Mouse (Mus musculus) limb, embryonic 12.5 days (tissue): ENCODE data around the gene Hif1an. TPM values are rescaled to one million over a fixed set of nuclear protein-coding genes. Genes with fewer than 3 reads are reported as not detected.

Source experiments
- ATAC-seq: fragments of 200-750 bp; cut with Nextera tagmentation; 2 replicates; pipeline ENCODE4 v1.8.0; 2017; ENCODE audit warnings: low read depth, moderate TSS enrichment; ENCODE audit not compliant: insufficient number of reproducible peaks, insufficient read depth, low FRiP score, low TSS enrichment
- H3K27ac ChIP-seq: fragments of 300-500 bp; sonication (generic); 2 replicates; pipeline ENCODE4 v1.5.1; 2016; ENCODE audit warnings: mild to moderate bottlenecking, moderate library complexity
- H3K27me3 ChIP-seq: fragments of 300-500 bp; sonication (generic); 2 replicates; pipeline ENCODE4 v1.6.1; 2016; ENCODE audit warnings: mild to moderate bottlenecking, moderate library complexity
- H3K36me3 ChIP-seq: fragments of 300-500 bp; sonication (generic); 2 replicates; pipeline ENCODE4 v1.6.1; 2016; ENCODE audit warnings: mild to moderate bottlenecking, moderate library complexity
- H3K4me1 ChIP-seq: fragments of 300-500 bp; sonication (generic); replicated peaks from 2 replicates; pipeline ENCODE4 v1.6.1; 2016
- H3K4me2 ChIP-seq: fragments of 300-500 bp; sonication (generic); 2 replicates; pipeline ENCODE4 v1.6.1; 2016; ENCODE audit warnings: mild to moderate bottlenecking, moderate library complexity
- H3K4me3 ChIP-seq: fragments of 300-500 bp; sonication (generic); replicated peaks from 2 replicates; pipeline ENCODE4 v1.5.1; 2016; ENCODE audit warnings: mild to moderate bottlenecking
- H3K9ac ChIP-seq: fragments of 300-500 bp; sonication (generic); replicated peaks from 2 replicates; pipeline ENCODE4 v1.6.1; 2016; ENCODE audit warnings: mild to moderate bottlenecking, moderate library complexity
- H3K9me3 ChIP-seq: fragments of 300-500 bp; sonication (generic); 2 replicates; pipeline ENCODE4 v1.6.1; 2016; ENCODE audit warnings: mild to moderate bottlenecking, moderate library complexity
- WGBS: fragments of 180-500 bp; shearing (Covaris S2); methylation state at CpG from one replicate; pipeline ENCODE4 v1.1.7; 2016; 5-methylcytosine and 5-hydroxymethylcytosine counted together
- polyA plus RNA-seq: library from polyadenylated mRNA; unstranded; fragments of >200 nt; fragmentation: Nextera tagmentation; extraction: Ambion mirVana; gene quantifications from 2 replicates; pipeline ENCODE4 v1.2.1, GENCODE M21; 2016

Gene Hif1an
- polyA plus RNA-seq, 1 experiment from 2014 or later: 47.2 TPM

DNA sequence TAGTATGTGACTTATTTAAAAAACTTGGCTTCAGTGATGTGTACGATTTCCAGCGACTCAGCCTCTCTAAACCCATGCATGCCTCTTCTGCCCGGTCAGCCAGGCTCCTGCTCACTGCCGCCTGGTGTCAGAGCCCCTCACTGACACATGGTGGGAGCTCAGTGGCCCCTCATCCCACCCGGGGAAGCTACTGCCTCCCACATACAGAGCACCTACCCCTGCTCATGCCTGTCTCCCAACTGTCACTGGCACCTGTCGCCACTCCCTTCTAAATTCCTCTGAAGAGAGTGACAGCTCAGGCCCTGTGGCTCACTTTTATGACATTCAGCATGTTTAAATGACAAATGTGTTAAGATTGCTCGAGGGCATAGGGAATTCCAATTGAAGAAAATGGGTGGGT is 13.6 kb downstream of the Hif1an start:
- no peaks in the 10 kb centered on the region for H3K27me3 ChIP-seq
- H3K27ac ChIP-seq: no peak overlapping the region
- WGBS: 67% methylated on average over 7 of the region's 7 CpGs
- no peak overlapping the region for H3K9ac ChIP-seq
- 0 out of 2 replicates have a peak, but pooled peaks have one; percentile 17 for ATAC-seq
- 0 out of 2 replicates have a peak, but pooled peaks cover 3% of the 10 kb centered on the region for H3K4me1 ChIP-seq
- H3K4me3 ChIP-seq: no peak overlapping the region
- peaks cover 51% of the 10 kb centered on the region for H3K36me3 ChIP-seq
- H3K4me2 ChIP-seq: no peak overlapping the region
- H3K9me3 ChIP-seq: no peaks in the 10 kb centered on the region

DNA sequence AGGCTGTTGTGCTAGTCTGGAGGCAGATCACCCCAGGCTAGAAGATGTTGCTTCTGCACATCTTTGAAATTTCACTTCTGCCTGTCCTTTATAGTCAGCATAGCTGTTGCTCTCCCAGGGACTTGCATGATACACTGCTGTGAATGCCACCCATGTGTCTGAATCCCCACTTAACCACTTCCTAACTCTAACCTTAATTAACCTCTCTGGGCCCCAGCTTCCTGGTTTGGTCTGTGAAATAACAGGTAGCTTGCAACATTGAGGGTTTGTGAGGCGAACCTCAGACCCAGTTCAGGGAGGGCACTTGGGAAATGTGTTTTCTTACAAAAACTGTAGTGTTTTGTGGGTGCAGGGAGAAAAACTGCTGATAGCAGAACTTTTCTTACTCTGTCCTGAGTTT is 15.4 kb downstream of the Hif1an start:
- no peak overlapping the region for H3K4me3 ChIP-seq

DNA sequence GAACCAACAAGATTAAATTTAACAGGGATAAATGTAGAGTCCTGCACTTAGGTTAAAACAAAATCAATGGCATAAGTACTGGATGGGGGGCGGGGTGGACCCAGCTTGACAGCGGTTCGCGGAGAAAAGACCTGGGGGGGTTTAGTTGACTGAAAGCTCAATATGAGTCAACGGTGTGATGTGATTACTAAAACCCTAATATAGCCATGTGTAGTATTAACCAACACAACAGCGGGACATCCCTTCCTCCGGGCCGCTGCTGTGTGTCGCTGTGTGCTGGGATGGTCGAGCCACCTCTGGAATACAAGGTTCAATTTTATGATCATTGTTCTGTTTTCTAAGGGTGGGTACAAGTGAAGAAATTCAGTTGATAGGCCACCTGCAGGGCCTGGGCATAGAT is 19.5 kb downstream of the Hif1an start:
- no peak for ATAC-seq
- WGBS: 87% methylated on average over 10 of the region's 10 CpGs
- H3K9ac ChIP-seq: no peak overlapping the region

More for the DNA sequence above, 15.4 kb downstream of the Hif1an start:
- ATAC-seq: no peak
- Histone ChIP-seq H3K9ac (no peak overlapping the region), H3K4me1 (0 out of 2 replicates have a peak, but pooled peaks cover 4% of the 10 kb centered on the region), H3K27me3 (no peaks in the 10 kb centered on the region), H3K27ac (no peak overlapping the region), H3K9me3 (no peaks in the 10 kb centered on the region), H3K4me2 (no peak overlapping the region), H3K36me3 (peaks cover 33% of the 10 kb centered on the region)
- 72% methylated on average over 1 of the region's 1 CpGs for WGBS

DNA sequence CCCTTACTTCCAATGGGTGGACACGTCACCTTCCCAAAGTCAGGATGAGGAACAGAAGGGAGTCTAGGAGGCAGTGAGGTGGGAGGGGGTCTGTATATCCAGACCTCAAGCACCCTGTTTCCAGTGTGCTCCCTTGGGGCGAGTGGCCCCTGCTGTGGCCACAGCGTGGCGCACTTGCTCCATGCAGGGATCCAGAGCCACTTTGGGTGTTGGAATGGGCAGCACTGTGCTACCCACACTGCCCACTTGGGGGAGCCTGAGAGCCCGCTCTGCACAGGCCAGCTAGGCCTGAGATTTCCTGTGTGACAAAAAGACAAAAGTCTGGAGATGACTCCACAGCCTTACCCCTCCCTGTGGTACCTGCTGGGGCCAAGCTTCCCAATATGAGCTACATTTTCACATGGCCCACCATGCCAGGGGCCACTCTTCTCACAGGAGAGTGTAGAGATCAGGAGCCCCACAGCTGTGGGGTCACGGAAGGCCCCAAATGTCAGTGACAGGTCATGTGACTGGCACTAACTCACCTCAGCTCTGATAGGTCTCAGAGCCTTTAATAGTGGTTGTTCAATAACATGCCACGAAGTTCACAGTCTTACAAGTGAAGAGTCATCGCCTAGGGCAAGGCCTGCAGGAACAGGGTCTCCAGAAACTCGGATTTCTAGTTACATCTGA is 20.1 kb downstream of the Hif1an start:
- no peak overlapping the region for H3K4me2 ChIP-seq
- H3K9ac ChIP-seq: no peak overlapping the region
- H3K36me3 ChIP-seq: no peaks in the 10 kb centered on the region; the same call in 1 of the 2 replicates
- no peak overlapping the region for H3K27ac ChIP-seq
- no peak overlapping the region for H3K4me3 ChIP-seq
- WGBS: 34% methylated on average over 9 of the region's 9 CpGs
- H3K4me1 ChIP-seq: 0 out of 2 replicates have a peak, but pooled peaks cover 4% of the 10 kb centered on the region
- peaks cover 43% of the 10 kb centered on the region for H3K27me3 ChIP-seq
- ATAC-seq: peak; percentile 79; the same call in 1 of the 2 replicates
- no peaks in the 10 kb centered on the region for H3K9me3 ChIP-seq

More for the DNA sequence above, 19.5 kb downstream of the Hif1an start:
- Histone ChIP-seq H3K27me3 (peaks cover 36% of the 10 kb centered on the region), H3K4me2 (no peak overlapping the region), H3K4me1 (0 out of 2 replicates have a peak, but pooled peaks cover 4% of the 10 kb centered on the region), H3K27ac (no peak overlapping the region), H3K4me3 (no peak overlapping the region), H3K36me3 (peaks cover 6% of the 10 kb centered on the region; the same call in 1 of the 2 replicates), H3K9me3 (no peaks in the 10 kb centered on the region)

DNA sequence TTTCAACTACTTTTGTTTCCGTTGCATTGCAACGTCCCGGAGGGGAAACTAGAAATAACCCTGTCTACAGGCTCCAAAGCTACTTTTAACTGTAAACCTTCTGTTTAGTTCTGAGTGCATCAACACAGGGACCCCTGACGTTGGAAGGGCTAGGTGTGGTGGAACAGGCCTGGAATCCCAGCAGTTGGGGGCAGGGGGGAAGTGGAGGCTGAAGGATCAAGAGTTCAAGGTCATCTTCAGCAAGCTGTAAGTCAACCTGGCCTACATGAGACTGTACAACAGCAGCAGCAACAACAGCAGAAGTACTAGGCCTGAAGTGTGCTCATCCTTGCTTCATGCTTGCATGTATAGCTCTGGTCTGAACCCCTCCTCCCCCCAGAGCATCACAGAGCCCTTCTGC is 25.4 kb downstream of the Hif1an start:
- WGBS: 32% methylated on average over 4 of the region's 4 CpGs

DNA sequence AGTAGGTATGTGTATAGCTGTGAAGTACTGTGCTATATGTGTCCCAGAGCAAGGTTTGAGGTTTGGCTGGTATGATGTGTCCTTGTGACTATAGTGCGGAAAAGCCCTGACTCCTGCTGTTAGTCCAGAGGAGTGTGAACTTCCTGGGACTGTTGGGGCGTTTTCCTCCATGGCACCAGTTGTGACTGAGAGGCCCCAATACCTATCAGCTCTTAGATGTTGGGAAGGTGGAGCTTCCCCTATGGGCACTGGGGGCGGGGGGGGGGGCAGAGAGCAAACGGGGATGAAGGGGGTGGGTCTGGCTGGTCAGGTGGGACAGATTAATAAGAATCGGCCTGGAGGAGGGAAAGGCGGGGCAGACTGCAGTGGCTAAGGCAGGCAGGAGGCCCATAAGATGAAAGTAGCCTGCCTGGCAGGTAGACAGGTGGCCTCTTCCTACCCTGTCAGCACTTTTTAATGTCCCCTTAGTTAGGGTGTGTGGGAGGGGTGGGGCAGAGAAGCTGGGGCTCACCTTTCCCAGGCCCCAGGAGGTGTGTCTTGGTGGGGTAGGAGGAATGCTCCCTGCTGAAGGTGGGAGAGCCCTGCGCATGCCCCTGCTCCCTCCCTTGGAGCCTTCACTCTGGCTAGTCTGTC is 27.1 kb downstream of the Hif1an start:
- ATAC-seq: no peak
- Histone ChIP-seq H3K9me3 (no peaks in the 10 kb centered on the region), H3K4me2 (no peak overlapping the region), H3K27me3 (peaks cover 53% of the 10 kb centered on the region), H3K36me3 (no peaks in the 10 kb centered on the region), H3K4me3 (no peak overlapping the region), H3K27ac (no peak overlapping the region), H3K9ac (no peak overlapping the region), H3K4me1 (no peaks in the 10 kb centered on the region; the same call in 1 of the 2 replicates)
- 23% methylated on average over 7 of the region's 7 CpGs for WGBS

More for the DNA sequence above, 25.4 kb downstream of the Hif1an start:
- peaks cover 65% of the 10 kb centered on the region for H3K27me3 ChIP-seq
- no peaks in the 10 kb centered on the region for H3K36me3 ChIP-seq
- no peaks in the 10 kb centered on the region; the same call in 1 of the 2 replicates for H3K4me1 ChIP-seq
- H3K9me3 ChIP-seq: no peaks in the 10 kb centered on the region
- H3K9ac ChIP-seq: no peak overlapping the region
- no peak overlapping the region for H3K4me3 ChIP-seq
- H3K27ac ChIP-seq: no peak overlapping the region
- H3K4me2 ChIP-seq: no peak overlapping the region
- no peak for ATAC-seq

DNA sequence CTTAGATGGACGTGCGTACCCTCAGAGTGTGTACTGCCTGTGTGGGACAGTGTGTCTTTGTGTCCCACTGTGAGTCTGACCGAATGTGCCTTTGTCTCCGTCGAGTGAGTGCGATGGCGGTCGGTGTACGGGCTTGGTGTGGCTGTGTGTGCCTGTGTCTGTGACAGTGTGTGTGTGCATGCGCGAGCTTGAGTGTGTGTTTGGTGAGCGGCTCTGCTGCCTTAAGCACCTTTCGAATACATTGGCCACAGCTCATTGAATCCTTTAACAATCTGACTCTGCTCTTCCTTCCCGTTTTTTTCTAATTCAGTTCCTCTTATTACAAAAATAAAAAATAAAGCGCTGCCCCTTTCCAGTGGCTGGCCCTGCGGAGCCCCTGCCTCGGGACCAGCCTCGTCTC is 28.3 kb downstream of the Hif1an start:
- Histone ChIP-seq H3K9me3 (no peaks in the 10 kb centered on the region), H3K9ac (no peak overlapping the region), H3K36me3 (no peaks in the 10 kb centered on the region), H3K27ac (no peak overlapping the region), H3K4me2 (no peak overlapping the region), H3K4me3 (no peak overlapping the region), H3K27me3 (peaks cover 41% of the 10 kb centered on the region), H3K4me1 (no peaks in the 10 kb centered on the region; the same call in 1 of the 2 replicates)
- ATAC-seq: no peak
- WGBS: 90% methylated on average over 18 of the region's 18 CpGs

DNA sequence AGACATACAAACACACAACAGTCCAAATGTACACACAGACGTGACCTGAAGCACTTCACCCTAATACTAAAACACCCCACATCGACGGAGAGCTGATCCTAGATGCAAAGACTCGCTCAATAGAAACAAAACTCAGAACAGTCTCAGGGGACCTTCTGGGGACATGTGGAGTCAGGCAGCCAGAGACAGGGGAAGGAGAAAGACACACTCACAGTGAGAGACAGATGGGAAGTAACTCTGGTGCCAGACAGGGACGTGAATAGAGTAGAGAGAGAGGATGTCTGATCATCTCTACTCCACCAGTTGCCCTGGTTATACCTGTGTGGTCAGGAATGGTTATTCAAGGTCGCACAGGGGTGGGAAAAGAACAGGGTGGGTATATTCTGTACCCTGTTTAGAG is 29.0 kb downstream of the Hif1an start:
- H3K4me2 ChIP-seq: no peak overlapping the region
- peaks cover 38% of the 10 kb centered on the region for H3K27me3 ChIP-seq
- H3K4me3 ChIP-seq: no peak overlapping the region
- no peaks in the 10 kb centered on the region for H3K9me3 ChIP-seq
- ATAC-seq: no peak
- no peak overlapping the region for H3K27ac ChIP-seq
- no peaks in the 10 kb centered on the region; the same call in 1 of the 2 replicates for H3K4me1 ChIP-seq
- H3K9ac ChIP-seq: no peak overlapping the region
- no peaks in the 10 kb centered on the region for H3K36me3 ChIP-seq
- 82% methylated on average over 6 of the region's 6 CpGs for WGBS

DNA sequence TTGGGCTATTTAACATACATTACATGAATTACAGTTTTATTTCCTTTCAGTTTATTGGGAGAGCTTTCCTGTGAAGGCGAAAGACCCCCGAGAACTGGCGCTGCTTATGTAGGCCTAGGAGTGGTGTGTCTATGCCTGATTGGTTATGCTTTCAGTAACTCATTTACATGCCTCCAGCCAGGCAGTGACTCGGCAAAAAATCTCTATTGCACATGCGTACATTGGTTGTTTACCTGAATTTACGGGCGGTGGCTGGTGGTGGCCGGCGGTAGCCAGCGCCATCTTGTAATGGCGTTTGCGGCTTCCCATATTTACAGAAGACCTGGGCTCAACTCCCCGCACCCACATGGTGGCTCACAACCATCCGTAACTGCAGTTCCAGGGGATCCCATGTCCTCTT is 31.5 kb downstream of the Hif1an start:
- ATAC-seq: no peak
- no peaks in the 10 kb centered on the region for H3K9me3 ChIP-seq
- no peak overlapping the region for H3K4me2 ChIP-seq
- H3K27me3 ChIP-seq: peaks cover 31% of the 10 kb centered on the region
- H3K36me3 ChIP-seq: no peaks in the 10 kb centered on the region
- no peak overlapping the region for H3K9ac ChIP-seq
- H3K4me1 ChIP-seq: 0 out of 2 replicates have a peak, but pooled peaks cover 5% of the 10 kb centered on the region
- WGBS: 96% methylated on average over 14 of the region's 14 CpGs
- no peak overlapping the region for H3K4me3 ChIP-seq
- no peak overlapping the region for H3K27ac ChIP-seq

DNA sequence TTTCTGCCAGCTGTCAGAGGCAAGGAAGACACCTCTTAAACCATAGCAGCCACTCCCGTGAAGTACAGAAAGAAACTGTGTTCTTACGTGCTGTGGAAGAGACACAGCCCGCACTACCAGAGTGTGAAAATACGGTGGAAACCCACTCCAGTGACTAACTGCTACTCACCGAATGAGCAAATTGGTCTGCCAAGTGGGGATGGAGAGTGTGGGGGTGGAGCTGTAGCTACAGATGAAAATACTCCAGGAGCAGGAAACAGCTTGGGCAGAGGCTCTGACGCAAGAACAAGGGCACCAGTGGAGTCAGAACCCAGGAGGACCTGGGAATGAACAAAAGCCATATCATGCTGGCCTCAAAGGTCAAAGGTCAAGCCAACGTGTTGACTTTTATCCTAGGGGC is 55.5 kb downstream of the Hif1an start:
- H3K4me1 ChIP-seq: no peaks in the 10 kb centered on the region
- H3K4me3 ChIP-seq: no peak overlapping the region
- H3K4me2 ChIP-seq: no peak overlapping the region
- no peaks in the 10 kb centered on the region for H3K9me3 ChIP-seq
- no peak for ATAC-seq
- H3K27me3 ChIP-seq: 0 out of 2 replicates have a peak, but pooled peaks cover 6% of the 10 kb centered on the region
- H3K27ac ChIP-seq: no peak overlapping the region
- no peaks in the 10 kb centered on the region for H3K36me3 ChIP-seq
- H3K9ac ChIP-seq: no peak overlapping the region
- WGBS: 56% methylated on average over 7 of the region's 7 CpGs
